Mouse (Mus musculus) skeletal muscle tissue, postnatal 0 days (tissue): Measurements from ENCODE around the gene Mrps7. TPM values are rescaled to one million over a fixed set of nuclear protein-coding genes. Genes with fewer than 3 reads are reported as not detected.

Source experiments
- polyA plus RNA-seq: library from polyadenylated mRNA; unstranded; fragments of >200 nt; fragmentation: Nextera tagmentation; extraction: Ambion mirVana; gene quantifications from 2 replicates; pipeline ENCODE4 v1.2.1, GENCODE M21; 2015

The Mrps7 gene
- 94.2 and 98.5 TPM in 2 replicates for polyA plus RNA-seq

DNA sequence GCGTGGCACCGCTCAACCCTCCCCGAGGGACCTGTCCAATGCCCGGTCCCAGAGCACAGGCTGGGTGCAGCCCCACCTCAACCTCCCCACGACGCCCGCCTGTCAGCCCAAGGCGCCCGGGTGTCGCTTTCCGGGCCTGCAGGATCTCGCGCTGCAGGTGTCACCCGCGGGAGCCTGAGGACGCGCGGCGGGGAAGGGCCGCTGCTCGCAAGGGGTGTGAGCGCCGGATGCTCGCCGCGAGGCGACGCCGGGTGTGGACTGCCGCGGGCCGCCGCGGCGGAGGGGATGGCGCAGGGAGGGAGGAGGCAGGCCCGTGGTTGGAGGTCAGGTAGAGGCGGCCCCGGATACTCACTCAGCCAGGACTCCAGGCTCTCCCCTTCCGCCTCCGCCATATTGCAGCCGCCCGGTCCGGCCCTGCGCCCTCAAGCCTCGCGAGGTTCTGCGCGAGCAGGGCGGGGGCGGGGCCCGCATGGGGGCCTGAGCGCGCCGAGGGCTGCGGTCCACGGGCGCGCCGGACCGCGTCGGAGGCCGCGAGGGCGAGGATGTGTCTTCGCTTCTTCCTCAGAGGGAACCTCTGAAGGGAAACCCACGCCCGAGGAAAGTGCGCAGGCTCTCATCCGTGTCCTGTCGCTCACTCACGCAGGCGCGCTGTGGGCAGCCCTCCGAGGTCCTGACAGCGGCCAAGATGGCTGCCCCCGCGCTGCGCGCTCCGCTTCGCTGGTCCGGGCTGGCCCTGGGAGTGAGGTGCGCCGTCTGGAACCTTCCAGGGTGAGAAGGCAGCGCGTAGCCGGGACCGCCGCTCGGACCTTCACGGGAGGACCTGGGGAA is at the start of gene Mrps7, which contains the start of gene Gga3:
Gene Mrps7, plus strand, starts transcription at position 450 of the 828 bp plus-strand sequence.
Gene Gga3, minus strand, starts transcription at position 576 of the 828 bp plus-strand sequence.

DNA sequence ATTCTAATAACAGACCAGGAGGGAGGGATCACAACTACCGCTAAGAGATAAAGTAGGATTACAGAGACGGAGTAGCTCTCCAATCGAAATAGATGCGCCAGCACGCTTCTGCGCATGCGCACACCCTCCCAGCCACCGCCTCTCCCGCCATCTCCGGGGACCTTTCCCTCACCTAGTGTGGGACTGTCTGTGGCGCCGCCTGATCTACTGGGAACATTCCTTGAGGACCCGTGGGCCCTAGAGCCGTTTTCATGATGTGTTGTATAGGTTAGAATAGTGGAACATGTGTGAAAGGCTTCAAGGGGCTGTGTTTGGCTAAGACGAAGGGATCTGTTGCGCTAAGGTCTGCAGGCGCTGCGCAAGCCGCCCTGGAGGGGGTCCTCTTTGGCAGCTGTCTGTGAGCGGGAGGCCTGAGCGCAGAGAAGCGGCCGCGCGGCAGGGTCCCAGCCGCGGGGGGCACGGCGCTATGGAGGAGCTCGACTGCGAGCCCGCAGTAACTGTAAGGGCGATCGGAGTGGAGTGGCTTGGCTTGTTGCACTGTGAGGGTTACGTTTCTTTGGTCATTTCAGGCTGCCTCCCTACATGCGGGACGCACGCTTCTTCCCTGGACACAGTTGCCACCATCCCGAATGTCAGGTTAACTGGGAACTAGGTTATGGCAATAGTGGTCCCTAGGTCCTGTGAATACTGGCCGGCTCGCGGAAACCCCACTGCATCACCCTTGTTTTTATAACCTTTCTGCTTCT is 39.5 kb upstream of the Mrps7 start, which contains the start of gene Nup85:
Gene Nup85, plus strand, starts transcription at position 371 of the 746 bp plus-strand sequence.

DNA sequence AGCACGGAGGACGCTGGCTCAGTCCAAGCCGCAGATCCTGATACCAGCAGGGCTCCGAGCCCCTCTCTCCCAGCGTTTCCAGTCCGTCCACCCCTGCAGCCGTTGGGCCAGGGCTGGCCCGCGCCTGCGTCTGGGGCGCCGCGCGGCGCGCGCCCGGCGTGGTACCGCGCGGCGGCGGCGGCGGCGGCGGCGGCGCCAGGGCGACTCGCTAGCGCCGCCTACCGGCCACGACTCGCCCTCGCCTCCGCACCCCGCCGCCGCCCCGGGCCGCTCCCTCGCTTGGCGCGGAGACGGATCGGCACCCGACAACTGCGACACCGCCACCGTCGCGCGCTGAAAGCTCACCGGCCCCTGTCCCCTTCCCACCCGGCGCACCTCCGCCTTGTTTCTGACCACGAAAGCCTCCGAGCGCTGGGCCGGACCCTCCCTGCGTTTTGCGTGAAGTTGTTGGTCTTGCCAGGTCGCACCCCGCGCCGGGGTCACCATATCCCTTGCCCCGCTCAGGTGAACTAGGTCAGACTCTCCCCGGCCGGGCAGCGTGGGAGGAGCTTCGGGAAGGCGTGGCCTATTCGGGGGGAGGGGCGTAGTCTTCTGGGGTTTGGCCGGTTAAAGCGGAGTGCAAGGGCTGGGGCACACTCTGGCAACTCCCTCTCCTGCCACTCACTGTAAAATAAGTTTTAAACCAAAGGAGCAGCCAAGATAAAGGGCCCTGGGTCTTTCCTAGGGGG is 8.8 kb downstream of the Mrps7 start, which contains the start of gene Mif4gd:
Gene Mif4gd, minus strand, starts transcription at position 560 of the 728 bp plus-strand sequence.

DNA sequence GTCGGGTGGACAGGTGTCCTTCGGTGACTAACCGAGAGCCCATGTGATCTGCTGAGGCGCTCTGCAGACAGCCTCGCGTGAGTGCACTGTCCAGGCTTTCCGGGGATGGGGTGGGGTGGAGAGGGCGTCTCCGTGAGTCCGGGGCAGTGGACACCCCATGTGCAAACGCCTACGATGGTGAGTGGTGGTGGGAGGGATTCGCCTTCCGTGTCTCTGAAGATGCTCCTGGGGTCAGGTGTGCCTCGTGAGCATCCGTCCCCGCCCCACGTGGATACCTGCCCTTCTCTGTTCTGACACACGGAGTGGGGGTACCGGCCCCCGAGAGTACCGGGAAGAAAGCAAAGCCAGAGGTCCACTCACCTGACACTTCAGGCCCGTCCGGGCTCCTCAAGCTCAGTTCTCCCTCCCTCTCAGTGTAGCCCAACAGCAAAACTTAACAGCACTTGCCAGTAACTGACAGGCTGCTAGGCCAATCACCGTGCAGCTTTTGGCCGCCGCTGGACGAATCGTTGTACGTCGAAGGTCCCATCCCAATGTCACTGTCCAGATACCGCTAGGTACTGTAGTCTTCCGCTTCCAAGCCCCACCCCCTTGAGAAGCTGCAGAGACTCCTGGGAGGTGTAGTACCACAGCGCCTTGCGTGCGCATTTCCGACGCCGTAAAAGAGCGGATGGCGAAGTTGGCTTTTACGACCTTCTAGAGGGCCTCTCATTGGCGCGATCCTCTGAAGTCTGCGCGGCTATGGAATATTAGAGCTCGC is 24.2 kb downstream of the Mrps7 start, which contains the start of gene Slc25a19:
Gene Slc25a19, minus strand, starts transcription at position 591 of the 760 bp plus-strand sequence.

Other genes with a start within 250 kb of the Mrps7 start
- gene Hid1, start 236.2 kb upstream of the Mrps7 start, polyA plus RNA-seq = 5.1 and 5.5 TPM in 2 replicates
- gene Cdr2l, start 222.0 kb upstream of the Mrps7 start, polyA plus RNA-seq = 5.0 and 6.7 TPM in 2 replicates
- 125 TPM in 2 replicates for gene Mrpl58, start 200.2 kb upstream of the Mrps7 start, polyA plus RNA-seq
- gene Atp5h, start 184.0 kb upstream of the Mrps7 start, polyA plus RNA-seq = 1,386 and 1,505 TPM in 2 replicates
- 8.6 and 9.3 TPM in 2 replicates for gene Kctd2, start 183.8 kb upstream of the Mrps7 start, polyA plus RNA-seq
- not detected in 2 replicates for gene Trim80, start 163.4 kb upstream of the Mrps7 start, polyA plus RNA-seq
- 0.15 and 0.23 TPM in 2 replicates for gene Slc16a5, start 141.5 kb upstream of the Mrps7 start, polyA plus RNA-seq
- gene Armc7, start 128.3 kb upstream of the Mrps7 start, polyA plus RNA-seq = 2.2 and 3.2 TPM in 2 replicates
- gene Nt5c, start 112.1 kb upstream of the Mrps7 start, polyA plus RNA-seq = 27.5 and 42.0 TPM in 2 replicates
- gene Jpt1, start 89.5 kb upstream of the Mrps7 start, polyA plus RNA-seq = 563 and 597 TPM in 2 replicates
- gene Sumo2, start 67.6 kb upstream of the Mrps7 start, polyA plus RNA-seq = 392 and 414 TPM in 2 replicates
- 41.2 and 48.4 TPM in 2 replicates for gene Nup85, start 39.5 kb upstream of the Mrps7 start, polyA plus RNA-seq
- 6.8 and 9.8 TPM in 2 replicates for gene Gga3, start 126 bp downstream of the Mrps7 start, polyA plus RNA-seq
- gene Mif4gd, start 9.0 kb downstream of the Mrps7 start, polyA plus RNA-seq = 30.1 and 42.9 TPM in 2 replicates
- 18.5 and 27.4 TPM in 2 replicates for gene Slc25a19, start 24.4 kb downstream of the Mrps7 start, polyA plus RNA-seq
- gene Grb2, start 104.7 kb downstream of the Mrps7 start, polyA plus RNA-seq = 83.7 and 94.0 TPM in 2 replicates
- 13.5 and 14.3 TPM in 2 replicates for gene Tmem94, start 161.5 kb downstream of the Mrps7 start, polyA plus RNA-seq
- gene Caskin2, start 209.7 kb downstream of the Mrps7 start, polyA plus RNA-seq = 7.4 and 7.9 TPM in 2 replicates
- gene Tsen54, start 210.8 kb downstream of the Mrps7 start, polyA plus RNA-seq = 18.6 and 21.4 TPM in 2 replicates
- gene Llgl2, start 220.1 kb downstream of the Mrps7 start, polyA plus RNA-seq = 13.0 and 14.3 TPM in 2 replicates